Comparison of ENCODE assay signal across 25 mouse cellular contexts in the genomic region with DNA sequence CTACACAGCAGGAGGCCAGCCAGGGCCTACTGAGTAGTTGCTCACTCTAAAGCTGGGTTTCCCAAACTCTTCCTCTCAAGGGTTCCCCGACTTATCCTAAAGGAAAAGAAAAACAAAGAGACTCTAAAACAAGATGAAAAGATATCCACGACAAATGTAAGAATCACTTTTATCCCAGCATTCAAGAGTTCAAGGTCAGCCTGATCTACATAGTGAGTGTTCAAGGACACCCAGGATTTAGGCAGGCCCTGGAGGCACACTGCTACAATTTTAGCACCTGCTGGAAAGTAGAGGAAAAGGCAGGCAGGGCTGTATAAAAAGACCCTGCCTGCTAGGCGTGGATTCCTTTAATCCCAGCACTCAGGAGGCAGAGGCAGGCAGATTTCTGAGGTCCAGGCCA. TPM values are rescaled to one million over a fixed set of nuclear protein-coding genes. Genes with fewer than 3 reads are reported as not detected.
DNase-seq lines count a peak whose midpoint lies in the region; ATAC-seq lines count a peak whose summit lies in the region.
"Had no signal": no experiment of that assay in that cellular context is flagged by ENCODE, and none has a peak within 500 bp of the region (broad histone marks: within the 10 kb centered on the region; RNA-seq: fewer than 3 reads in every experiment).

No protein-coding gene starts in this region.

- H3K36me3 ChIP-seq in embryonic facial prominence, embryonic 13.5 days = no peaks in the 10 kb centered on the region
- no peaks in the 10 kb centered on the region for H3K36me3 ChIP-seq in embryonic facial prominence, embryonic 10.5 days (replicated peaks)
- H3K36me3 ChIP-seq in midbrain, embryonic 11.5 days (ENCODE audit: control insufficient read depth, insufficient read depth, low read length) = no peaks in the 10 kb centered on the region
- no peaks in the 10 kb centered on the region for H3K36me3 ChIP-seq in midbrain, embryonic 10.5 days
- H3K36me3 ChIP-seq in embryonic facial prominence, embryonic 15.5 days = no peaks in the 10 kb centered on the region
- no peaks in the 10 kb centered on the region for H3K36me3 ChIP-seq in forebrain, embryonic 11.5 days (ENCODE audit: control insufficient read depth, insufficient read depth, low read length)
- H3K36me3 ChIP-seq: embryonic facial prominence, embryonic 12.5 days; forebrain, embryonic 10.5 days; heart, embryonic 12.5 days; heart, embryonic 15.5 days; hindbrain, embryonic 10.5 days; hindbrain, embryonic 13.5 days; intestine, embryonic 15.5 days had no signal

- ATAC-seq in embryonic facial prominence, embryonic 13.5 days (ENCODE audit: insufficient number of reproducible peaks, insufficient read depth, low FRiP score, low TSS enrichment, low read depth) = no peak
- ATAC-seq in midbrain, embryonic 11.5 days (ENCODE audit: low FRiP score) = no peak
- ATAC-seq in embryonic facial prominence, embryonic 15.5 days (ENCODE audit: insufficient number of reproducible peaks, low FRiP score, low TSS enrichment, low read depth) = no peak
- ATAC-seq in forebrain, embryonic 11.5 days (replicated peaks; ENCODE audit: low FRiP score) = no peak
- ATAC-seq: forebrain, embryonic 14.5 days; forebrain, postnatal 0 days; hindbrain, embryonic 16.5 days; intestine, embryonic 15.5 days had no signal

- H3K9me3 ChIP-seq in embryonic facial prominence, embryonic 13.5 days = no peaks in the 10 kb centered on the region
- no peaks in the 10 kb centered on the region for H3K9me3 ChIP-seq in embryonic facial prominence, embryonic 10.5 days
- no peaks in the 10 kb centered on the region for H3K9me3 ChIP-seq in midbrain, embryonic 11.5 days (ENCODE audit: control insufficient read depth, low read length)
- no peaks in the 10 kb centered on the region for H3K9me3 ChIP-seq in midbrain, embryonic 10.5 days (replicated peaks)
- H3K9me3 ChIP-seq in embryonic facial prominence, embryonic 15.5 days (replicated peaks) = no peaks in the 10 kb centered on the region
- no peaks in the 10 kb centered on the region for H3K9me3 ChIP-seq in forebrain, embryonic 11.5 days (ENCODE audit: control insufficient read depth, low read length)
- H3K9me3 ChIP-seq: forebrain, embryonic 10.5 days; heart, embryonic 12.5 days; heart, embryonic 15.5 days; hindbrain, embryonic 10.5 days; hindbrain, embryonic 13.5 days; intestine, embryonic 15.5 days had no signal

- no peak overlapping the region for H3K4me2 ChIP-seq in embryonic facial prominence, embryonic 13.5 days
- H3K4me2 ChIP-seq in midbrain, embryonic 11.5 days = no peak overlapping the region
- no peak overlapping the region for H3K4me2 ChIP-seq in embryonic facial prominence, embryonic 15.5 days (replicated peaks)
- no peak overlapping the region for H3K4me2 ChIP-seq in forebrain, embryonic 11.5 days (ENCODE audit: low read depth, low read length, severe bottlenecking)
- H3K4me2 ChIP-seq: embryonic facial prominence, embryonic 12.5 days; heart, embryonic 12.5 days; heart, embryonic 15.5 days; hindbrain, embryonic 13.5 days; intestine, embryonic 15.5 days had no signal

- no peak overlapping the region for H3K9ac ChIP-seq in embryonic facial prominence, embryonic 13.5 days
- no peak overlapping the region for H3K9ac ChIP-seq in midbrain, embryonic 11.5 days (ENCODE audit: low read length)
- no peak overlapping the region for H3K9ac ChIP-seq in embryonic facial prominence, embryonic 15.5 days
- H3K9ac ChIP-seq in forebrain, embryonic 11.5 days (ENCODE audit: low read length) = no peak overlapping the region
- H3K9ac ChIP-seq: embryonic facial prominence, embryonic 12.5 days; forebrain, postnatal 0 days; heart, embryonic 12.5 days; heart, embryonic 15.5 days; hindbrain, embryonic 13.5 days; intestine, embryonic 15.5 days had no signal

- no peaks in the 10 kb centered on the region for H3K4me1 ChIP-seq in embryonic facial prominence, embryonic 13.5 days
- H3K4me1 ChIP-seq in embryonic facial prominence, embryonic 10.5 days = no peaks in the 10 kb centered on the region
- H3K4me1 ChIP-seq in midbrain, embryonic 11.5 days (ENCODE audit: control insufficient read depth, insufficient read depth, low read length) = no peaks in the 10 kb centered on the region
- H3K4me1 ChIP-seq in midbrain, embryonic 10.5 days = no peaks in the 10 kb centered on the region
- no peaks in the 10 kb centered on the region for H3K4me1 ChIP-seq in embryonic facial prominence, embryonic 15.5 days
- no peaks in the 10 kb centered on the region for H3K4me1 ChIP-seq in forebrain, embryonic 11.5 days (replicated peaks; ENCODE audit: control insufficient read depth, insufficient read depth, low read length)
- H3K4me1 ChIP-seq: embryonic facial prominence, embryonic 12.5 days; forebrain, embryonic 10.5 days; heart, embryonic 12.5 days; heart, embryonic 15.5 days; hindbrain, embryonic 10.5 days; hindbrain, embryonic 13.5 days; intestine, embryonic 15.5 days had no signal

- no peaks in the 10 kb centered on the region for H3K27me3 ChIP-seq in embryonic facial prominence, embryonic 13.5 days
- H3K27me3 ChIP-seq in embryonic facial prominence, embryonic 10.5 days (replicated peaks; ENCODE audit: low read depth, poor library complexity, severe bottlenecking) = no peaks in the 10 kb centered on the region
- no peaks in the 10 kb centered on the region for H3K27me3 ChIP-seq in midbrain, embryonic 11.5 days (ENCODE audit: control insufficient read depth, insufficient read depth, low read length)
- H3K27me3 ChIP-seq in midbrain, embryonic 10.5 days (ENCODE audit: low read depth, poor library complexity, severe bottlenecking) = no peaks in the 10 kb centered on the region
- H3K27me3 ChIP-seq in embryonic facial prominence, embryonic 15.5 days = no peaks in the 10 kb centered on the region
- no peaks in the 10 kb centered on the region for H3K27me3 ChIP-seq in forebrain, embryonic 11.5 days (ENCODE audit: control insufficient read depth, insufficient read depth, low read length)
- H3K27me3 ChIP-seq: embryonic facial prominence, embryonic 12.5 days; heart, embryonic 12.5 days; heart, embryonic 15.5 days; hindbrain, embryonic 13.5 days; intestine, embryonic 15.5 days had no signal

- DNase-seq in embryonic facial prominence, embryonic 10.5 days (ENCODE audit: low spot score) = no peak
- peak; percentile 60 for DNase-seq in midbrain, embryonic 11.5 days (ENCODE audit: low spot score, missing footprints)
- DNase-seq in midbrain, embryonic 10.5 days (ENCODE audit: low spot score) = no peak
- no peak for DNase-seq in forebrain, embryonic 11.5 days (ENCODE audit: low spot score)
- DNase-seq: adrenal gland, postnatal 10 days; adrenal gland, postnatal 36 days; cerebellum, adult 18-20 months; cerebellum, adult 9-10 months; cerebellum, postnatal 14 days; forebrain, postnatal 0 days; gastrocnemius, postnatal 25 days; heart, adult 18-20 months; heart, postnatal 10 days; heart, postnatal 36 days had no signal

- no peak overlapping the region for H3K4me3 ChIP-seq in embryonic facial prominence, embryonic 13.5 days
- no peak overlapping the region for H3K4me3 ChIP-seq in embryonic facial prominence, embryonic 10.5 days
- no peak overlapping the region for H3K4me3 ChIP-seq in midbrain, embryonic 11.5 days (ENCODE audit: low read depth, low read length)
- no peak overlapping the region for H3K4me3 ChIP-seq in midbrain, embryonic 10.5 days
- H3K4me3 ChIP-seq in embryonic facial prominence, embryonic 15.5 days (replicated peaks) = no peak overlapping the region
- H3K4me3 ChIP-seq in forebrain, embryonic 11.5 days (ENCODE audit: low read depth, low read length) = no peak overlapping the region
- H3K4me3 ChIP-seq: embryonic facial prominence, embryonic 12.5 days; forebrain, embryonic 10.5 days; heart, embryonic 12.5 days; heart, embryonic 15.5 days; hindbrain, embryonic 10.5 days; hindbrain, embryonic 13.5 days; intestine, embryonic 15.5 days had no signal

- WGBS in embryonic facial prominence, embryonic 13.5 days = 78% methylated on average over 3 of the region's 3 CpGs
- WGBS in embryonic facial prominence, embryonic 10.5 days = 86% methylated on average over 3 of the region's 3 CpGs
- 81% methylated on average over 3 of the region's 3 CpGs for WGBS in midbrain, embryonic 11.5 days
- 77% methylated on average over 3 of the region's 3 CpGs for WGBS in midbrain, embryonic 10.5 days
- WGBS in embryonic facial prominence, embryonic 15.5 days = 65% methylated on average over 3 of the region's 3 CpGs
- WGBS in forebrain, embryonic 11.5 days = 83% methylated on average over 3 of the region's 3 CpGs

- peak overlapping the region; percentile 44; the same call in 1 of the 2 replicates for H3K27ac ChIP-seq in embryonic facial prominence, embryonic 13.5 days
- H3K27ac ChIP-seq in embryonic facial prominence, embryonic 10.5 days (replicated peaks) = no peak overlapping the region
- H3K27ac ChIP-seq in midbrain, embryonic 11.5 days (ENCODE audit: low read depth, low read length) = no peak overlapping the region
- no peak overlapping the region for H3K27ac ChIP-seq in midbrain, embryonic 10.5 days (replicated peaks)
- peak overlapping the region; percentile 51; the same call in 1 of the 2 replicates for H3K27ac ChIP-seq in embryonic facial prominence, embryonic 15.5 days (replicated peaks)
- no peak overlapping the region for H3K27ac ChIP-seq in forebrain, embryonic 11.5 days (ENCODE audit: low read depth, low read length)
- H3K27ac ChIP-seq: embryonic facial prominence, embryonic 12.5 days; forebrain, embryonic 10.5 days; heart, embryonic 15.5 days; hindbrain, embryonic 10.5 days; hindbrain, embryonic 13.5 days; intestine, embryonic 15.5 days had no signal

RNA-seq across cellular contexts. Expression of a gene that starts 12.6 kb away (rescaled TPM):
- polyA plus RNA-seq in embryonic facial prominence, embryonic 13.5 days (2015; fragmentation: Nextera tagmentation; extraction: Ambion mirVana) = 36.0 and 36.4 TPM in 2 replicates
- polyA plus RNA-seq in embryonic facial prominence, embryonic 10.5 days (2016; fragmentation: Nextera tagmentation; extraction: Ambion mirVana) = 38.9 and 40.0 TPM in 2 replicates
- 39.1 and 39.2 TPM in 2 replicates for polyA plus RNA-seq in midbrain, embryonic 11.5 days (2014; fragmentation: Nextera tagmentation; extraction: Ambion mirVana)
- polyA plus RNA-seq in midbrain, embryonic 10.5 days (2016; fragmentation: Nextera tagmentation; extraction: Ambion mirVana) = 32.7 and 34.5 TPM in 2 replicates
- 26.8 and 29.2 TPM in 2 replicates for polyA plus RNA-seq in embryonic facial prominence, embryonic 15.5 days (2015; fragmentation: Nextera tagmentation; extraction: Ambion mirVana)
- polyA plus RNA-seq in forebrain, embryonic 11.5 days (2014; fragmentation: Nextera tagmentation; extraction: Ambion mirVana) = 54.2 and 56.6 TPM in 2 replicates

Comparison
In these comparisons a context has a peak if more than half of its experiments do, and no peak if none do; other contexts are left out.
1. H3K27ac ChIP-seq: peak in embryonic facial prominence, embryonic 13.5 days (single experiment) and embryonic facial prominence, embryonic 15.5 days (single experiment); none in embryonic facial prominence, embryonic 10.5 days (single experiment), midbrain, embryonic 11.5 days (single experiment), midbrain, embryonic 10.5 days (single experiment) and forebrain, embryonic 11.5 days (single experiment).